Mouse (Mus musculus) neural tube, embryonic 14.5 days (tissue): ENCODE measurements around the gene Tdo2. TPM values are rescaled to one million over a fixed set of nuclear protein-coding genes. Genes with fewer than 3 reads are reported as not detected.

Experiments
- ATAC-seq: fragments of 200-750 bp; cut with Nextera tagmentation; 2 replicates; pipeline ENCODE4 v1.8.0; 2017; ENCODE audit warnings: low read depth, mild to moderate bottlenecking, moderate TSS enrichment, moderate library complexity
- H3K27ac ChIP-seq: fragments of 300-500 bp; sonication (generic); 2 replicates; pipeline ENCODE4 v1.5.1; 2014; ENCODE audit warnings: low read depth, mild to moderate bottlenecking, control low read depth, low read length, moderate library complexity, mixed read lengths
- H3K27me3 ChIP-seq: fragments of 300-500 bp; sonication (generic); 2 replicates; pipeline ENCODE4 v1.6.1; 2014; ENCODE audit warnings: low read length; ENCODE audit not compliant: control insufficient read depth, insufficient read depth
- H3K36me3 ChIP-seq: fragments of 300-500 bp; sonication (generic); 2 replicates; pipeline ENCODE4 v1.6.1; 2014; ENCODE audit warnings: low read length, mixed read lengths; ENCODE audit not compliant: control insufficient read depth, insufficient read depth
- H3K4me1 ChIP-seq: fragments of 300-500 bp; sonication (generic); 2 replicates; pipeline ENCODE4 v1.6.1; 2014; ENCODE audit warnings: low read length; ENCODE audit not compliant: control insufficient read depth, insufficient read depth
- H3K4me2 ChIP-seq: fragments of 300-500 bp; sonication (generic); 2 replicates; pipeline ENCODE4 v1.6.1; 2014; ENCODE audit warnings: mild to moderate bottlenecking, low read depth, low read length, control low read depth
- H3K4me3 ChIP-seq: fragments of 300-500 bp; sonication (generic); 2 replicates; pipeline ENCODE4 v1.5.1; 2014; ENCODE audit warnings: low read depth, low read length, control low read depth, mixed read lengths
- H3K9ac ChIP-seq: fragments of 300-500 bp; sonication (generic); replicated peaks from 2 replicates; pipeline ENCODE4 v1.6.1; 2014; ENCODE audit warnings: low read depth, mild to moderate bottlenecking, control low read depth, low read length, mixed read lengths
- H3K9me3 ChIP-seq: fragments of 300-500 bp; sonication (generic); 2 replicates; pipeline ENCODE4 v1.6.1; 2016; ENCODE audit warnings: low read length; ENCODE audit not compliant: control insufficient read depth
- WGBS: fragments of 180-500 bp; shearing (Covaris S2); extraction: QIAGEN DNeasy Blood & Tissue Kit; methylation state at CpG from one replicate; pipeline ENCODE4 v1.1.7; 2014; 5-methylcytosine and 5-hydroxymethylcytosine counted together
- polyA plus RNA-seq: library from polyadenylated mRNA; unstranded; fragments of >200 nt; fragmentation: Nextera tagmentation; extraction: Ambion mirVana; gene quantifications from 2 replicates; pipeline ENCODE4 v1.2.1, GENCODE M21; 2014

The Tdo2 gene
- 0.15 TPM in 1 of 2 replicates, not detected in the other for polyA plus RNA-seq

DNA sequence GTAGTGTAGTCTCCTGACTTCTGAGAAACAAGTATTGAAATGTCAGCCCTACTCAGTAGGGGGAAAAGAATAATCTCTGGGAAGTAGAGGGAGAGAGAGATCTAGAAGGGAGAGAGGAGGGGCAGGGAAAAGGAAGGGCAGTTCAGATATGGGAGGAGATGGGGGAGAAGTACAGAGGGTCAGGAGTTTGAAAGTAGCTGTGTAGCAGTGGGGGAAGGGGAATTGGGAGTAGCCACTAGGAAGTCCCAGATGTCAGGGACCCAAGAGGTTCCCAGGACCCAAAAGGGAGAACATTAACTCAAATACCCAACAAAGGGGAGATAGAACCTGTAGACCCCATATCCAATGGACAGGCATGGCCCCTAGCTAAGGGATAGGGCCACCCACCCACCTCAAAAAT, at the start of gene Tdo2:
TSS of gene Tdo2 (minus strand) at position 101 of the 400 bp plus-strand sequence.
- no peak for ATAC-seq

GRCm38 (mm10) chr3:82023065-82023464, 47.1 kb upstream of the Tdo2 start:
- no peak for ATAC-seq
- Histone ChIP-seq H3K27ac (no peak overlapping the region), H3K9me3 (no peaks in the 10 kb centered on the region), H3K4me3 (no peak overlapping the region), H3K27me3 (no peaks in the 10 kb centered on the region), H3K4me2 (no peak overlapping the region), H3K36me3 (no peaks in the 10 kb centered on the region), H3K9ac (no peak overlapping the region), H3K4me1 (no peaks in the 10 kb centered on the region)
- 87% methylated on average over 3 of the region's 3 CpGs for WGBS

More for the DNA sequence above, at the start of gene Tdo2:
- no peaks in the 10 kb centered on the region for H3K4me1 ChIP-seq
- no peak within 1 kb of the TSS for H3K9ac ChIP-seq
- H3K9me3 ChIP-seq: no peaks in the 10 kb centered on the region
- H3K4me3 ChIP-seq: no peak within 1 kb of the TSS
- no peak within 1 kb of the TSS for H3K4me2 ChIP-seq
- H3K27me3 ChIP-seq: no peaks in the 10 kb centered on the region
- no peak within 1 kb of the TSS for H3K27ac ChIP-seq
- no peaks in the 10 kb centered on the region for H3K36me3 ChIP-seq

GRCm38 (mm10) chr3:82022421-82022920, 46.5 kb upstream of the Tdo2 start:
- Histone ChIP-seq H3K36me3 (no peaks in the 10 kb centered on the region), H3K27ac (no peak overlapping the region), H3K27me3 (no peaks in the 10 kb centered on the region), H3K4me2 (no peak overlapping the region), H3K4me1 (no peaks in the 10 kb centered on the region), H3K9ac (no peak overlapping the region), H3K4me3 (no peak overlapping the region), H3K9me3 (no peaks in the 10 kb centered on the region)
- ATAC-seq: no peak
- WGBS: 93% methylated on average over 8 of the region's 8 CpGs

- H3K9ac ChIP-seq: no peak overlapping the region
- no peak for ATAC-seq
- no peaks in the 10 kb centered on the region for H3K36me3 ChIP-seq
- no peaks in the 10 kb centered on the region for H3K4me1 ChIP-seq
- no peak overlapping the region for H3K4me3 ChIP-seq
- H3K4me2 ChIP-seq: no peak overlapping the region
- no peaks in the 10 kb centered on the region for H3K9me3 ChIP-seq
- no peak overlapping the region for H3K27ac ChIP-seq
- 44% methylated on average over 7 of the region's 7 CpGs for WGBS
- H3K27me3 ChIP-seq: no peaks in the 10 kb centered on the region
Observed at GRCm38 (mm10) chr3:82014148-82014703, 38.2 kb upstream of the Tdo2 start.

DNA sequence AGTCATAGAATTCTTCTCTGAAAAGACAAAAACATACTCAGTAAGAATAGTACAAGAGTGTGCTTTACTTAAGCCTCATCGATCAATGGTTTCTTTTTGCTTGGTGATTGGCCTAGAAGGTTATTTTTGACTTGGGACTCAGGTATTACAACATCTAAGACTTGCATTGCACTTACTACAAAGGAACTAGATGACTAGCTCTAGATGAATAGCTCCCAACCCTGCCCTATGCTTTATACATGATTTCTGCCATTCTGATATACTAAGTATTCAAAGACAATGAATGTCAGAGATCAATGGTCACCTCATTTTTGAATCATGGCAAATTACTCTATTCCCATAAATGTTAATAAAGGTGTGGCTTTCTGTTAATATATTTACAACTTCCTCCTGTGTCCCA, 31.0 kb upstream of the Tdo2 start:
- no peak for ATAC-seq
- no peak overlapping the region for H3K4me2 ChIP-seq
- H3K9ac ChIP-seq: no peak overlapping the region
- H3K27ac ChIP-seq: no peak overlapping the region
- H3K27me3 ChIP-seq: no peaks in the 10 kb centered on the region
- H3K36me3 ChIP-seq: no peaks in the 10 kb centered on the region
- H3K4me1 ChIP-seq: no peaks in the 10 kb centered on the region
- H3K9me3 ChIP-seq: no peaks in the 10 kb centered on the region
- 97% methylated on average over 1 of the region's 1 CpGs for WGBS
- no peak overlapping the region for H3K4me3 ChIP-seq

DNA sequence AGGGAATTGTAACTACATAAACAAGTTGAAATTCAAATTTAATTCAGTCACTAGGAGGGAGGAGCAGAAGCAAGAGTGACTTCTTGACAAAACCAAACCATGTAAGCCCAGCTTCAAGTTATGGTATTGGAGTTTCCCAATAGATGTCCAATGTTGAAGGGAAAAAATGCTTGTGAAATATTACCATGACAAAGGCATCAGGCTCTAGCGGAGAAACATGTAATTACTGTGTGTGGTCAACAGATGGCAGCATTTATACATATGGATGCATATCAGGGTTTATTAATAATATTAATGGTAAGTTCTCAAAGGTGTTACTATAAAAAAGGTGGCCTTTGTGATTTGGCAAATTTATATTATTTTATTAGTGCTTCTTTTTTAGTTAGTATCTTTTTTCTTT, 20.0 kb upstream of the Tdo2 start:
- WGBS: 0% methylated on average over 1 of the region's 1 CpGs
- no peaks in the 10 kb centered on the region for H3K9me3 ChIP-seq
- H3K27me3 ChIP-seq: no peaks in the 10 kb centered on the region
- ATAC-seq: no peak
- H3K9ac ChIP-seq: no peak overlapping the region
- H3K36me3 ChIP-seq: no peaks in the 10 kb centered on the region
- no peaks in the 10 kb centered on the region for H3K4me1 ChIP-seq
- no peak overlapping the region for H3K4me3 ChIP-seq
- no peak overlapping the region for H3K4me2 ChIP-seq
- no peak overlapping the region for H3K27ac ChIP-seq

DNA sequence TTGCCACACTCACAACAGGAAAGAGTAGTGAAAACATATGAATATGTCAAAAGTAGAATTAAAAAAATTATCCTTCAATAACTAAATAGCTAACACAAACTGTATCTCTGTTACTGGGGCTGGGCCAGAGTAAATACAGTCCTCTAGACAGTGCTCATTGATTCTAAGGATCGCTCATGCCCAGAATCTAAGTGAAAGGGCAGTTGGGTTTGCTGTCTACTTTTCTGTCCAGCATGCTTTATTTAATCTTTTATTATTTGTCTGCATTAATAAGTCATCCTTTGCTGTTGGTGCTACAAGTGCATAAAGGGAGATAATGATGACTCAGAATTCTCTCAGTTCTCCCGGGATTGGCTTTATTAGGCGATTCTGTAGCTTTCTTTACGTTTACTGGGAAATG, 19.4 kb upstream of the Tdo2 start:
- Histone ChIP-seq H3K4me2 (no peak overlapping the region), H3K4me3 (no peak overlapping the region), H3K4me1 (no peaks in the 10 kb centered on the region), H3K27ac (no peak overlapping the region), H3K27me3 (no peaks in the 10 kb centered on the region), H3K9me3 (no peaks in the 10 kb centered on the region), H3K36me3 (no peaks in the 10 kb centered on the region), H3K9ac (no peak overlapping the region)
- 41% methylated on average over 4 of the region's 4 CpGs for WGBS
- ATAC-seq: no peak

GRCm38 (mm10) chr3:81990531-81990930, 14.5 kb upstream of the Tdo2 start:
- Histone ChIP-seq H3K4me1 (no peaks in the 10 kb centered on the region), H3K27ac (no peak overlapping the region), H3K9ac (no peak overlapping the region), H3K36me3 (no peaks in the 10 kb centered on the region), H3K9me3 (no peaks in the 10 kb centered on the region), H3K4me2 (no peak overlapping the region), H3K4me3 (no peak overlapping the region), H3K27me3 (no peaks in the 10 kb centered on the region)
- 56% methylated on average over 3 of the region's 3 CpGs for WGBS
- ATAC-seq: no peak; the same call in 1 of the 2 replicates

DNA sequence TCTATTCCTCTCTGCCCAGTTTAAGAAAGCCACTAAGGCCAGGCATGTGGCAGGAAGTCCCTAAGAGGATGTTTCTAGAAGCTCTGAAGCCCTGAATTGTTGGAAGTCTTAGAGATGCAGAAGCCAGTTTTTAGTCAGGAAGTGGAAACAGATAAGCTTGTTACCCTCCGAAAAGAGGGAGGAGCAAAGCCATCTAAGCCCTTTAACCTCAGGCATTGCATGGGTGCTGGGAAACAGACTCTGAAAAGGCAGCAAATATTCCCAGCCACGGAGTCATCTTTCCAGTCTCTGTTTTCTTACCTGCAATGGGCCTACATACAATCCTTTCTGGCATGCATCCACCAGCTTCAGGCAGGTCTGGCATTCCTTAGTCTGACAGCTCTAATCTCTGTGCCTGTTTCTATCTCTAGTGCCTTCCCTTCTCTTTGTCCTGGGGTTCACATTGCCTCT, 13.7 kb upstream of the Tdo2 start:
- Histone ChIP-seq H3K9ac (no peak overlapping the region), H3K27me3 (no peaks in the 10 kb centered on the region), H3K4me2 (no peak overlapping the region), H3K4me3 (no peak overlapping the region), H3K4me1 (no peaks in the 10 kb centered on the region), H3K27ac (no peak overlapping the region), H3K36me3 (no peaks in the 10 kb centered on the region), H3K9me3 (no peaks in the 10 kb centered on the region)
- 63% methylated on average over 2 of the region's 2 CpGs for WGBS
- ATAC-seq: no peak
